ENCODE assay signal across 28 mouse cellular contexts in genomic region chr12:73337127-73337526, GRCm38 (mm10). TPM values are rescaled to one million over a fixed set of nuclear protein-coding genes. Genes with fewer than 3 reads are reported as not detected.
DNase-seq lines count a peak whose midpoint lies in the region; ATAC-seq and TF ChIP-seq lines count a peak whose summit lies in the region.
"Had no signal": no experiment of that assay in that cellular context is flagged by ENCODE, and none has a peak within 500 bp of the region (broad histone marks: within the 10 kb centered on the region; RNA-seq: fewer than 3 reads in every experiment).

No protein-coding gene starts in this region.

- H3K4me3 ChIP-seq in megakaryocyte, embryonic 14.5 days (replicated peaks), result peak overlapping the region; percentile 35
- no peak overlapping the region for H3K4me3 ChIP-seq in MEL (ENCODE audit: control insufficient read depth in 1 of 2, insufficient read depth in 1 of 2, low read depth in 2 of 2, low read length in 2 of 2)
- no peak overlapping the region for H3K4me3 ChIP-seq in limb, embryonic 10.5 days
- H3K4me3 ChIP-seq in liver, embryonic 12.5 days, result no peak overlapping the region
- H3K4me3 ChIP-seq: embryonic facial prominence, embryonic 13.5 days; heart, adult 2 months; hindbrain, embryonic 10.5 days; hindbrain, embryonic 15.5 days; lung, embryonic 15.5 days had no signal

- no peak for TF ChIP-seq CTCF in MEL (IDR thresholded peaks at IDR 0.05 in 2 of 3, conservative IDR thresholded peaks at IDR 0.05 in 1 of 3; ENCODE audit: control insufficient read depth in 1 of 3, insufficient read depth in 1 of 3, low read depth in 2 of 3, low read length in 3 of 3, poor library complexity in 1 of 3, severe bottlenecking in 1 of 3)

- ATAC-seq in megakaryocyte, adult 5-6 weeks (ENCODE audit: poor library complexity, severe bottlenecking), result no peak
- ATAC-seq in liver, embryonic 12.5 days, result no peak
- ATAC-seq in activated CD4-positive, CD25-positive, alpha-beta regulatory T cell, adult 4 months, result no peak
- ATAC-seq: forebrain, embryonic 14.5 days; inflammation-experienced regulatory T-cells, adult 6 months had no signal

- no peak for TF ChIP-seq POLR2A in MEL (IDR thresholded peaks at IDR 0.05; ENCODE audit: control insufficient read depth in 1 of 2, insufficient read depth in 1 of 2, low read depth in 1 of 2, low read length in 2 of 2, poor library complexity in 1 of 2)

- DNase-seq in 416B (ENCODE audit: low read depth) (peak; percentile 24), MEL (ENCODE audit: low read depth, low spot score) (peak; percentile 14)
- no peak for DNase-seq in limb, embryonic 10.5 days (ENCODE audit: low spot score)
- DNase-seq: adrenal gland, postnatal 14 days; cerebellum, adult 11 months; cerebellum, adult 9-10 months; cerebellum, postnatal 36 days; embryo, embryonic 11 days; gastrocnemius, postnatal 25 days; heart, adult 2 months; heart, postnatal 14 days; kidney, adult 8-10 months; kidney, postnatal 4 days; layer of hippocampus, adult 9-11 months; lung, postnatal 36 days; midbrain, embryonic 14.5 days had no signal

- no peak overlapping the region for H3K4me2 ChIP-seq in liver, embryonic 12.5 days
- H3K4me2 ChIP-seq: embryonic facial prominence, embryonic 13.5 days; hindbrain, embryonic 15.5 days; lung, embryonic 15.5 days had no signal

- H3K9me3 ChIP-seq in megakaryocyte, embryonic 14.5 days, result no peaks in the 10 kb centered on the region
- H3K9me3 ChIP-seq in MEL (replicated peaks; ENCODE audit: insufficient read depth, low read length), result no peaks in the 10 kb centered on the region
- H3K9me3 ChIP-seq in limb, embryonic 10.5 days (replicated peaks), result no peaks in the 10 kb centered on the region
- no peaks in the 10 kb centered on the region for H3K9me3 ChIP-seq in liver, embryonic 12.5 days (replicated peaks)
- H3K9me3 ChIP-seq: embryonic facial prominence, embryonic 13.5 days; hindbrain, embryonic 10.5 days; hindbrain, embryonic 15.5 days; lung, embryonic 15.5 days had no signal

- no peak for TF ChIP-seq EP300 in MEL (IDR thresholded peaks at IDR 0.05; ENCODE audit: low read depth in 1 of 2, low read length in 2 of 2)

- H3K27ac ChIP-seq in MEL (ENCODE audit: control insufficient read depth, low read depth, low read length), result no peak overlapping the region
- 0 out of 2 replicates have a peak overlapping the region, but pooled peaks have one; percentile 0 for H3K27ac ChIP-seq in limb, embryonic 10.5 days
- H3K27ac ChIP-seq in liver, embryonic 12.5 days, result no peak overlapping the region
- H3K27ac ChIP-seq: embryonic facial prominence, embryonic 13.5 days; hindbrain, embryonic 10.5 days; hindbrain, embryonic 15.5 days; kidney, postnatal 0 days; lung, embryonic 15.5 days had no signal

- no peak overlapping the region for H3K9ac ChIP-seq in MEL (ENCODE audit: control insufficient read depth, low read depth, low read length, poor library complexity, severe bottlenecking)
- H3K9ac ChIP-seq in liver, embryonic 12.5 days, result no peak overlapping the region
- H3K9ac ChIP-seq: embryonic facial prominence, embryonic 13.5 days; hindbrain, embryonic 15.5 days; lung, embryonic 15.5 days had no signal

- H3K4me1 ChIP-seq in megakaryocyte, embryonic 14.5 days, result peaks cover 58% of the 10 kb centered on the region
- peaks cover 8 to 14% of the 10 kb centered on the region in 2 experiments for H3K4me1 ChIP-seq in MEL (ENCODE audit: control insufficient read depth in 1 of 2, insufficient read depth in 2 of 2, low read length in 2 of 2)
- H3K4me1 ChIP-seq in limb, embryonic 10.5 days, result peaks cover 73% of the 10 kb centered on the region
- H3K4me1 ChIP-seq in liver, embryonic 12.5 days, result peaks cover 11% of the 10 kb centered on the region
- H3K4me1 ChIP-seq: hindbrain, embryonic 15.5 days had no signal

- no peak for TF ChIP-seq RAD21 in MEL (IDR thresholded peaks at IDR 0.05; ENCODE audit: low read depth, low read length)

- peaks cover 18% of the 10 kb centered on the region for H3K36me3 ChIP-seq in megakaryocyte, embryonic 14.5 days (replicated peaks; ENCODE audit: low read length)
- peaks cover 0 to 17% of the 10 kb centered on the region in 2 experiments; a peak in 2 of 4 replicates for H3K36me3 ChIP-seq in MEL (ENCODE audit: control insufficient read depth in 1 of 2, insufficient read depth in 2 of 2, low read length in 2 of 2)
- H3K36me3 ChIP-seq in limb, embryonic 10.5 days, result no peaks in the 10 kb centered on the region
- no peaks in the 10 kb centered on the region for H3K36me3 ChIP-seq in liver, embryonic 12.5 days
- H3K36me3 ChIP-seq: embryonic facial prominence, embryonic 13.5 days; hindbrain, embryonic 10.5 days; hindbrain, embryonic 15.5 days; lung, embryonic 15.5 days had no signal

- no peaks in the 10 kb centered on the region for H3K79me2 ChIP-seq in MEL (ENCODE audit: control insufficient read depth, insufficient read depth, low read length, poor library complexity)

- no peaks in the 10 kb centered on the region for H3K27me3 ChIP-seq in megakaryocyte, embryonic 14.5 days (replicated peaks)
- no peaks in the 10 kb centered on the region for H3K27me3 ChIP-seq in MEL (ENCODE audit: control insufficient read depth in 1 of 2, insufficient read depth in 2 of 2, low read length in 2 of 2)
- no peaks in the 10 kb centered on the region for H3K27me3 ChIP-seq in limb, embryonic 10.5 days (ENCODE audit: low read depth, poor library complexity, severe bottlenecking)
- no peaks in the 10 kb centered on the region for H3K27me3 ChIP-seq in liver, embryonic 12.5 days (replicated peaks)
- H3K27me3 ChIP-seq: CH12.LX; hindbrain, embryonic 15.5 days; lung, embryonic 15.5 days had no signal

- 86% methylated on average over 7 of the region's 7 CpGs for WGBS in limb, embryonic 10.5 days
- WGBS in liver, embryonic 12.5 days (ENCODE audit: insufficient replicate concordance), result 41% methylated on average over 7 of the region's 7 CpGs

TF ChIP-seq in MEL, 35 proteins besides CTCF, POLR2A, EP300 and RAD21:
- TF ChIP-seq KAT2A (conservative IDR thresholded peaks at IDR 0.05; ENCODE audit: low read depth, low read length) (no peak), SMC3 (IDR thresholded peaks at IDR 0.05; ENCODE audit: low read depth, low read length) (no peak), GATA1 (IDR thresholded peaks at IDR 0.05; ENCODE audit: low read depth, low read length) (no peak), ELF1 (IDR thresholded peaks at IDR 0.05; ENCODE audit: low read depth, low read length) (no peak), TAL1 (IDR thresholded peaks at IDR 0.05; ENCODE audit: low read length) (no peak), JUND (IDR thresholded peaks at IDR 0.05; ENCODE audit: low read depth, low read length) (no peak), CHD2 (IDR thresholded peaks at IDR 0.05; ENCODE audit: low read length) (no peak), ZC3H11A (IDR thresholded peaks at IDR 0.05; ENCODE audit: low read depth, low read length) (no peak), CHD1 (IDR thresholded peaks at IDR 0.05; ENCODE audit: low read depth, low read length) (no peak), ZMIZ1 (IDR thresholded peaks at IDR 0.05; ENCODE audit: low read depth, low read length) (no peak), MXI1 (IDR thresholded peaks at IDR 0.05; ENCODE audit: low read depth, low read length) (no peak), UBTF (IDR thresholded peaks at IDR 0.05; ENCODE audit: borderline replicate concordance, insufficient read depth, low read depth, low read length) (no peak)

RNA-seq across cellular contexts. Expression of gene Slc38a6, which starts 50.5 kb away (rescaled TPM):
- polyA plus RNA-seq in megakaryocyte, embryonic 14.5 days (2012; ENCODE audit: insufficient read depth, low replicate concordance), result 2.8 TPM in 1 of 2 replicates, not detected in the other
- 7.9 and 9.0 TPM in 2 replicates for total RNA-seq in megakaryocyte, adult 5-6 weeks (2015)
- total RNA-seq in megakaryocyte, adult 5-6 weeks (2017), result 5.0 and 7.2 TPM in 2 replicates
- 2.8 and 3.1 TPM in 2 replicates for total RNA-seq in MEL (2012; rRNA removed)
- polyA plus RNA-seq in MEL (2012; ENCODE audit: insufficient read depth in 1 of 2, insufficient read length in 2 of 2, low read depth in 1 of 2, low replicate concordance in 2 of 2, missing spikeins in 1 of 2), result 1 to 10 TPM in 1 of 2 experiments, not detected in 1; 6.1 TPM
- polyA plus RNA-seq in limb, embryonic 10.5 days (2016; fragmentation: Nextera tagmentation; extraction: Ambion mirVana), result 8.6 and 10.8 TPM in 2 replicates
- 3.5 and 3.6 TPM in 2 replicates for polyA plus RNA-seq in liver, embryonic 12.5 days (2016; fragmentation: Nextera tagmentation; extraction: Ambion mirVana)
- polyA plus RNA-seq in activated CD4-positive, CD25-positive, alpha-beta regulatory T cell, adult 4 months (2017; shearing (Covaris generic)), result 1 to 10 TPM; 5.5 to 8.7 TPM

RNA-seq across cellular contexts. Expression of gene Trmt5, which starts 50.6 kb away (rescaled TPM):
- 0.54 TPM in 1 of 2 replicates, not detected in the other for polyA plus RNA-seq in megakaryocyte, embryonic 14.5 days (2012; ENCODE audit: insufficient read depth, low replicate concordance)
- 16.0 and 16.2 TPM in 2 replicates for total RNA-seq in megakaryocyte, adult 5-6 weeks (2015)
- 11.6 and 14.5 TPM in 2 replicates for total RNA-seq in megakaryocyte, adult 5-6 weeks (2017)
- total RNA-seq in MEL (2012; rRNA removed), result 20.8 and 28.1 TPM in 2 replicates
- polyA plus RNA-seq in MEL (2012; ENCODE audit: insufficient read depth in 1 of 2, insufficient read length in 2 of 2, low read depth in 1 of 2, low replicate concordance in 2 of 2, missing spikeins in 1 of 2), result 10 to 100 TPM in 1 of 2 experiments, not detected in 1; 24.0 TPM
- 23.3 and 24.5 TPM in 2 replicates for polyA plus RNA-seq in limb, embryonic 10.5 days (2016; fragmentation: Nextera tagmentation; extraction: Ambion mirVana)
- 13.1 and 13.7 TPM in 2 replicates for polyA plus RNA-seq in liver, embryonic 12.5 days (2016; fragmentation: Nextera tagmentation; extraction: Ambion mirVana)
- 10 to 100 TPM; 14.9 to 20.9 TPM for polyA plus RNA-seq in activated CD4-positive, CD25-positive, alpha-beta regulatory T cell, adult 4 months (2017; shearing (Covaris generic))
